Mouse (Mus musculus) liver, embryonic 14.5 days (tissue): ENCODE measurements around the gene Rab7. TPM values are rescaled to one million over a fixed set of nuclear protein-coding genes. Genes with fewer than 3 reads are reported as not detected.

ENCODE experiments used
- ATAC-seq: fragments of 200-750 bp; cut with Nextera tagmentation; 2 replicates; pipeline ENCODE4 v1.8.0; 2017; ENCODE audit warnings: moderate number of reproducible peaks, mild to moderate bottlenecking, moderate library complexity; ENCODE audit not compliant: insufficient read depth
- DNase-seq, 3 experiments: peaks; one replicate each; pipeline ENCODE4 v3.0.0-alpha.2; 2012 to 2013; ENCODE audit warnings: low read depth in 3 of 3, low spot score in 3 of 3
- H3K27ac ChIP-seq: fragments of 300-500 bp; sonication (generic); 2 replicates; pipeline ENCODE4 v1.5.1; 2014; ENCODE audit warnings: moderate library complexity, mild to moderate bottlenecking, control low read depth, inconsistent platforms
- H3K27me3 ChIP-seq: fragments of 300-500 bp; sonication (generic); 2 replicates; pipeline ENCODE4 v1.6.1; 2014; ENCODE audit warnings: mild to moderate bottlenecking, low read length, moderate library complexity; ENCODE audit not compliant: control insufficient read depth, insufficient read depth
- H3K36me3 ChIP-seq: fragments of 300-500 bp; sonication (generic); replicated peaks from 2 replicates; pipeline ENCODE4 v1.6.1; 2014; ENCODE audit warnings: low read depth; ENCODE audit not compliant: control insufficient read depth, insufficient read depth
- H3K4me1 ChIP-seq, 2 experiments: fragments of 200-500 bp in 1 of 2; fragments of 300-500 bp in 1 of 2; sonication (generic) in 1 of 2; replicated peaks; 2 replicates each; pipeline ENCODE4 v1.6.1; 2012 to 2014; ENCODE audit warnings: antibody characterized with exemption in 1 of 2, inconsistent platforms in 1 of 2, low read length in 1 of 2; ENCODE audit not compliant: control insufficient read depth in 2 of 2, insufficient read depth in 2 of 2
- H3K4me2 ChIP-seq: fragments of 300-500 bp; sonication (generic); 2 replicates; pipeline ENCODE4 v1.6.1; 2014; ENCODE audit warnings: low read depth, mild to moderate bottlenecking, control low read depth, moderate library complexity
- H3K4me3 ChIP-seq, 2 experiments: fragments of 200-500 bp in 1 of 2; fragments of 300-500 bp in 1 of 2; sonication (generic) in 1 of 2; 2 replicates each; pipeline ENCODE4 v1.5.1; 2012 to 2014; ENCODE audit warnings: low read depth in 2 of 2, low read length in 2 of 2, mild to moderate bottlenecking in 2 of 2, control low read depth in 1 of 2, inconsistent platforms in 1 of 2, moderate library complexity in 1 of 2; ENCODE audit not compliant: insufficient read depth in 1 of 2
- H3K9ac ChIP-seq: fragments of 300-500 bp; sonication (generic); replicated peaks from 2 replicates; pipeline ENCODE4 v1.6.1; 2014; ENCODE audit warnings: mild to moderate bottlenecking, control low read depth, moderate library complexity
- H3K9me3 ChIP-seq: fragments of 300-500 bp; sonication (generic); 2 replicates; pipeline ENCODE4 v1.6.1; 2016; ENCODE audit warnings: low read length, mixed read lengths; ENCODE audit not compliant: control insufficient read depth
- CTCF ChIP-seq: IDR thresholded peaks from 2 replicates; pipeline ENCODE4 v1.5.1; 2016; ENCODE audit warnings: antibody characterized with exemption, low read depth, control low read depth
- EP300 ChIP-seq: IDR thresholded peaks from 2 replicates; pipeline ENCODE4 v1.6.1; 2016; ENCODE audit warnings: antibody characterized with exemption, low read depth
- WGBS: fragments of 180-500 bp; shearing (Covaris S2); extraction: QIAGEN DNeasy Blood & Tissue Kit; methylation state at CpG from one replicate; pipeline ENCODE4 v1.1.7; 2014; ENCODE audit not compliant: insufficient replicate concordance; 5-methylcytosine and 5-hydroxymethylcytosine counted together
- polyA plus RNA-seq, 2 experiments: library from polyadenylated mRNA; depleted of rRNA in 1 of 2; stranded (reverse) in 1 of 2; unstranded in 1 of 2; fragments of >200 nt; fragmentation: Nextera tagmentation in 1 of 2; extraction: Ambion mirVana in 1 of 2; gene quantifications; 2 replicates each; pipeline versions ENCODE4 v1.2.1 to v1.2.3; 2012 to 2014

Rab7 gene
- polyA plus RNA-seq, 2 experiments: 76.7 to 110 TPM

DNA sequence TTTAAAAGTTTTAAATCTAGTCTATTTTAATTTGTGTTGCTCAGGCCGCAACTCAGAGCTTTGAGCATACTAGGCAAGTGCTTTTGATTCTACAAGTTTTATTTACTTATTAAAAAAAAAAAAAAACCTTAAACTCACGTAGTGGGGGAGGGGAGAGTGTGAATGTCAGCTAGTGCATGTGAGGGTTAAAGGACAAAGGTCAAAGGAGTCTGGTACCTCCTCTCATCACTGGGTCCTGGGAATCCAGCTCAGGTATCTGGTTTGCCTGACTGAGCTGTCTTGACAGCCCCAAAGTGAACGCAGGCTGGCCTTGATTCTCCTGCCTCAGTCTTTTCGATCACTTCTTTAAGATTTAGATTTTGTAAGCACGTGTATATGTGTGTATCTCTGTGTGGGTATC is 10.6 kb upstream of the Rab7 start:
- Histone ChIP-seq H3K27me3 (no peaks in the 10 kb centered on the region), H3K36me3 (no peaks in the 10 kb centered on the region), H3K9ac (no peak overlapping the region), H3K9me3 (no peaks in the 10 kb centered on the region), H3K4me1 (peaks cover 0 to 17% of the 10 kb centered on the region in 2 experiments; a peak in 3 of 4 replicates), H3K27ac (no peak overlapping the region), H3K4me2 (no peak overlapping the region), H3K4me3 (no peak overlapping the region)
- TF ChIP-seq EP300 (no peak), CTCF (no peak)
- 63% methylated on average over 5 of the region's 5 CpGs for WGBS
- DNase-seq (no peak), ATAC-seq (no peak)

- no peak for DNase-seq
- H3K4me1 ChIP-seq: peaks cover 0 to 17% of the 10 kb centered on the region in 2 experiments; a peak in 3 of 4 replicates
- H3K4me3 ChIP-seq: no peak overlapping the region
- H3K27ac ChIP-seq: no peak overlapping the region
- no peaks in the 10 kb centered on the region for H3K9me3 ChIP-seq
- H3K36me3 ChIP-seq: no peaks in the 10 kb centered on the region
- ATAC-seq: no peak
- no peaks in the 10 kb centered on the region for H3K27me3 ChIP-seq
- TF ChIP-seq CTCF (no peak), EP300 (no peak)
- no peak overlapping the region for H3K9ac ChIP-seq
- H3K4me2 ChIP-seq: no peak overlapping the region
- 59% methylated on average over 9 of the region's 9 CpGs for WGBS
Measured at GRCm38 (mm10) chr6:88054081-88054835, 9.2 kb upstream of the Rab7 start.

DNA sequence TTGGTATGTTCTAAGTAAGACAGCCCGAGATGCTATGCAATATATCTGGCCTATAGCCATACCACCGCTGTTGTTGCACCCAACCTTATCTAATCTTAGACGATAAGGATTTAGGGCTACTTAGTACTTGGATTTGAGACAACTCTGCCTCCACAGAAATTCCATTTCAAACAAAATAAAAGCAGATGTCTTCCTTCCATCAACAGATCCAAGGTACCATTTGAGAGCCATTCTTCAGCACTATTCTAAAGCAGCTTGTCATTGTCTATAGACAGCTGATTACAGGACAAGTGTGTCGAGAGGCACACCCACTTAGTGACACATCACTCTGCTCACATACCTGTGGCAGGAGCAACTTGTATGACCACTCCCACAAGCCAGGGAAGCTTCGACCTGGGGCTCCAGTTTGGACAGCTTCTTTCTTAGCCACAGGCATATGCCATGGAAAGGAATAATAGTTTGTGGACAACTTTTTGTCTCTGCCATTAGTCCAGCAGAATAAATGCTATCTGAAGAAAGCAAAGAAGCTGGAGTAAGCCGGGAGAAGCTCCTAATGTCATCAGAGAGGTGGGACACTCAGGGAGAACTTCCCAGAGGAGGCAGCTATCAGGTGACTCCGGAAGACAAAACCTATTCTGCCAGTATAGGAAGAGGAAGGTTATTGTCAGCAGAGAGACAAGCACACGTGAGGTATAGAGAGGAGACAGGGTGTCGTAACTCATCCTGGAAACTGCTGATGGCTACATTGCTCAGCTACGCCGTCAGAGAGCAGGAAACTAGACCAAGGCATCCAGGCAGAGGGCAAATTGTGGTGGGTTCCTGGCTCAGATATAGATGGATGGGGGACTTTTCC is 8.4 kb upstream of the Rab7 start:
- DNase-seq (no peak), ATAC-seq (no peak)
- Histone ChIP-seq H3K9me3 (no peaks in the 10 kb centered on the region), H3K36me3 (no peaks in the 10 kb centered on the region), H3K27me3 (no peaks in the 10 kb centered on the region), H3K4me3 (no peak overlapping the region), H3K27ac (no peak overlapping the region), H3K4me2 (no peak overlapping the region), H3K4me1 (peaks cover 0 to 17% of the 10 kb centered on the region in 2 experiments; a peak in 3 of 4 replicates), H3K9ac (no peak overlapping the region)
- TF ChIP-seq CTCF (no peak), EP300 (no peak)
- 39% methylated on average over 11 of the region's 11 CpGs for whole genome bisulfite sequencing

DNA sequence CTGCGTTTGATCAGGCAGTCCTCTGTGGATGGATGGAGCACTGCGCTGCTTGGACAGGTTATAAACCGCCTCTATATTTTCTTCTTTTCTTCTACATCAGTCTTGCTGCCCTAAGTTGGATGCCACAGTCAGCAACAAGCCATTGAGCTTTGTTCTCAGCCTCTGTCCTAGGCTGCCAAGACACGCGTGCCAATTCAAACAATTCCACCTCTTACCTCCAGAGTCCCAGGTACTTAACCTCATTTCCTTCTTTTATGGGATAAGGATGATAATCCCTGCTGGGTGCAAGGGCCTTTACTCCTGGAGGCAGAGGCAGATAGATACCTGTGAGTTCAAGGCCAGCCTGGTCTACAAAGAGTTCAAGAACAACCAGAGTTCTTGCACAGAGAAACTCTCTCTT is 6.1 kb upstream of the Rab7 start:
- Histone ChIP-seq H3K4me1 (peaks cover 3 to 17% of the 10 kb centered on the region in 2 experiments), H3K4me3 (no peak overlapping the region), H3K9me3 (no peaks in the 10 kb centered on the region), H3K9ac (no peak overlapping the region), H3K36me3 (no peaks in the 10 kb centered on the region), H3K4me2 (no peak overlapping the region), H3K27me3 (no peaks in the 10 kb centered on the region), H3K27ac (no peak overlapping the region)
- no peak for DNase-seq
- TF ChIP-seq EP300: no peak
- TF ChIP-seq CTCF: no peak
- no peak for ATAC-seq
- WGBS: 68% methylated on average over 5 of the region's 5 CpGs

GRCm38 (mm10) chr6:88049008-88049407 is 3.9 kb upstream of the Rab7 start:
- peaks cover 8 to 16% of the 10 kb centered on the region in 2 experiments for H3K4me1 ChIP-seq
- no peak overlapping the region; a peak in 1 of 4 replicates for H3K4me3 ChIP-seq
- no peaks in the 10 kb centered on the region for H3K36me3 ChIP-seq
- H3K9me3 ChIP-seq: no peaks in the 10 kb centered on the region
- WGBS: 55% methylated on average over 6 of the region's 6 CpGs
- no peak for TF ChIP-seq CTCF
- TF ChIP-seq EP300: no peak
- no peaks in the 10 kb centered on the region for H3K27me3 ChIP-seq
- no peak overlapping the region for H3K9ac ChIP-seq
- no peak overlapping the region for H3K27ac ChIP-seq
- DNase-seq (no peak), ATAC-seq (no peak; the same call in 1 of the 2 replicates)
- no peak overlapping the region for H3K4me2 ChIP-seq
